Mouse (Mus musculus): ENCODE measurements around the gene Polr3b.

GRCm38 (mm10) chr10:84730078-84730477 is 108.0 kb downstream of the Polr3b start:
- TF ChIP-seq EP300 (IDR thresholded peaks at IDR 0.05; ENCODE audit: low read depth), result no peak
- TF ChIP-seq CTCF (IDR thresholded peaks at IDR 0.05; ENCODE audit: low read depth), result peak; percentile 61

All from liver, postnatal 0 days (tissue).